Mouse (Mus musculus) brain, embryonic 14.5 days (tissue): ENCODE data around the gene Acadsb.

ENCODE experiments used
- CTCF ChIP-seq: fragments of 200-500 bp; IDR thresholded peaks from 2 replicates; pipeline ENCODE4 v1.5.1; 2012; ENCODE audit warnings: inconsistent platforms, mild to moderate bottlenecking, moderate library complexity, borderline replicate concordance; ENCODE audit not compliant: insufficient read depth, insufficient read length; ENCODE audit errors: extremely low read depth
- POLR2A ChIP-seq: fragments of 200-500 bp; IDR thresholded peaks from 2 replicates; pipeline ENCODE4 v1.6.1; 2012; ENCODE audit warnings: mild to moderate bottlenecking, inconsistent platforms, borderline replicate concordance; ENCODE audit not compliant: poor library complexity, insufficient read depth, insufficient read length, severe bottlenecking; ENCODE audit errors: extremely low read depth

GRCm38 (mm10) chr7:131371470-131371860 is 38.9 kb upstream of the Acadsb start:
- TF ChIP-seq POLR2A, result no peak
- no peak for TF ChIP-seq CTCF
